Mouse (Mus musculus) embryonic fibroblast, embryonic 13.5 days (primary cell): ENCODE results near the gene Dnal1.

Source experiments
- CTCF ChIP-seq: IDR thresholded peaks from 2 replicates; pipeline ENCODE4 v1.5.1; 2011; ENCODE audit warnings: mild to moderate bottlenecking, control low read depth, low read length, moderate library complexity, borderline replicate concordance; ENCODE audit not compliant: insufficient read depth
- POLR2A ChIP-seq: IDR thresholded peaks from 2 replicates; pipeline ENCODE4 v1.6.1; 2011; ENCODE audit warnings: low read depth, mild to moderate bottlenecking, control low read depth, low read length, moderate library complexity

GRCm38 (mm10) chr12:84071696-84072095, 42.5 kb upstream of the Dnal1 start:
- no peak for TF ChIP-seq POLR2A
- TF ChIP-seq CTCF, result no peak
